Mouse (Mus musculus) adrenal gland, postnatal 36 days (tissue): ENCODE measurements around the gene Has3. TPM values are rescaled to one million over a fixed set of nuclear protein-coding genes. Genes with fewer than 3 reads are reported as not detected.

Source experiments
- DNase-seq, 2 experiments: peaks; one replicate each; pipeline ENCODE4 v3.0.0; 2021; ENCODE audit warnings: mixed read lengths in 1 of 2
- total RNA-seq, 2 experiments: library from RNA; stranded (reverse); gene quantifications; 2 replicates each; pipeline ENCODE4 v1.2.3; 2021

Gene Has3
- total RNA-seq, 2 experiments from 2014 or later: 0.20 to 1.5 TPM

DNA sequence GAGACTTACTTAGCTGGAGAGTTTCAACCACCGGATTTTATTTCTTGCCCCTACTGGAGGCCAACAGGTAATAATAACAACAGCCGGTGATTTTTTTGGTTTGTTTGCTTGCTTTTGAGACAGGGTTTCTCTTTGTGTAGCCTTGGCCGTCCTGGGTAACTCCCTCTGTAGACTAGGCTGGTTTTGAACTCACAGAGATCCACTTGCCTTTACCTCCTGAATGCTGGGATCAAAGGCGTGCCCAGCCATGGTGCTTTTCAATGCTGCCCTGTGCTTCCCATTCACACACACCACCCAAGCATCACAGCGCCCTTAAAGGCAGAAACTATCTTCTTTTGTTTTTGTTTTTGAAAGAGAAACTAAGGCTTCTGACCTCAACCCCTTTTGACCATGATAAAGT, 59.9 kb downstream of the Has3 start:
- DNase-seq: no peak

DNA sequence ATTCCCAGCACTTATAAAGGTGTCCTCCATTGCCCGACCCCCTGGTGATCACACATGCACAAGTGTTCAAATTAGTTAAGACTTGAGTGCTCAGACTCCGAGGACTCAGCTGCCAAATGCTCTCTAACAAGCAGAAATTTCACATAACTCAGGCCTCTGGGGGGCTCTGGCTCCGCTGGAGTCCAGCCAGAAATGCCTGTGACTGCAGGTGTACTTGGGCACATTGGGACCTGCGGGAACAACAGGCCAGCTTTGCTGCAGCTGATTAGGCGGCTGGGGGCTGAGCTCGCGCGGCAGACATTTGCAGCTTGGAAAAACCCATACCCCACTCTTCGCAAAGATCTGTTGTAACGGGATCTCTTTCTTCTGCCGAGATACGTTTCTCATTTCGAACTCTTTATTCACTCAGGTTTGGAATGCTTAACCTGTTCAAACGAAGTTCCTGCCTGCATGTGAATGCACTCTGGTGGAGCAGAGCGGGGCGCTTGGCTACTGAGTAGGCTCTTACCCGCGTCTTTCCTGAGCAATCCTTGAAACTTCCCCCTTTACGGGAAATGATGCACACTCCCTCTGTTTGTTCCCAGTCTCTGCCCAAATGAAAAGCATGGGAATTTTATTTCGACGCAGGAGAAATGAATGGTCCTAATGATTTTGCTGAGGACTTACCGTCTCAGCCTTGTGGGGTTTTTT, 62.5 kb downstream of the Has3 start:
- DNase-seq: no peak

DNA sequence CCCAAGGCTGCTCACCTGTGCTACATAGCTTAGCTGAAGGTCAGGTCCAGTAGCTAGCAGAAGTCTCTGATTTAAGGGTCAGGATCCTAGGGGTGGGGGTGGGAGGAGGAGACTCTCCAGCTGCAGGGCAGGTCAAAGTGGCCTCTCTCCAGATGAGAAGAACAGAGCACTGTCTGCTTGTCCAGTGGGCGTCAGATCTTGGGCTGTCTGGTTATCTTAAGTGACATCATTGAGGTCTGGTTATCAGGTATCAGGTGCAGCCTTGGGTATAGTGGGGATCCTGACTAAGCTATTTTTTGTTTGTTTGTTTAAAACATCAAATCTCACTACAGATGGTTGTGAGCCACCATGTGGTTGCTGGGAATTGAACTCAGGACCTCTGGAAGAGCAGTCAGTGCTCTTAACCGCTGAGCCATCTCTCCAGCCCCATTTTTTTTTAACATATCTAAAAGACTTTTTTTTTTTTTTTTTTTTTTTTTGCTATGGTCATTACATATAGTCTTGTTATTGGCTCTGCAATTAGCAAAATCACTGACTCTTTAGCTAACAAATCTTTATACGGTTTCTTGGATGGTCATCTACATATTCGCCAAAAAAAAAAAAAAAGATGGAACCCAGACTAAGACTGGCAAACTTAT, 63.6 kb downstream of the Has3 start:
- DNase-seq: no peak

Other genes starting within 250 kb of the Has3 start
- gene Tango6, start 187.2 kb upstream of the Has3 start, total RNA-seq: 10 to 100 TPM in 1 of 2 experiments, 1 to 10 TPM in 1; 8.2 to 11.1 TPM
- 10 to 100 TPM; 48.7 to 50.6 TPM for gene Utp4, start 23.4 kb downstream of the Has3 start, total RNA-seq
- gene Sntb2, start 65.5 kb downstream of the Has3 start, total RNA-seq: 10 to 100 TPM; 28.8 to 39.5 TPM
- gene Vps4a, start 161.0 kb downstream of the Has3 start, total RNA-seq: 10 to 100 TPM; 86.3 to 91.6 TPM
- 10 to 100 TPM; 50.5 to 62.1 TPM for gene Pdf, start 178.4 kb downstream of the Has3 start, total RNA-seq
- 10 to 100 TPM; 29.3 to 40.6 TPM for gene Cog8, start 186.4 kb downstream of the Has3 start, total RNA-seq
- 10 to 100 TPM; 47.4 to 57.5 TPM for gene Nip7, start 186.6 kb downstream of the Has3 start, total RNA-seq
- gene Tmed6, start 195.4 kb downstream of the Has3 start, total RNA-seq: not detected
- 10 to 100 TPM; 23.5 to 24.5 TPM for gene Terf2, start 226.3 kb downstream of the Has3 start, total RNA-seq